Mouse (Mus musculus) kidney, postnatal 0 days (tissue): ENCODE measurements at regions not wholly inside any gene's neighbourhood (a gene's known extent, or its start where the extent isn't known, plus 50 kb on each side); places are given as distances from the start of the nearest gene placed in this dataset.

Experiments used
- ATAC-seq: fragments of 200-750 bp; cut with Nextera tagmentation; replicated peaks from 2 replicates; pipeline ENCODE4 v1.8.0; 2017; ENCODE audit warnings: low read depth, moderate number of reproducible peaks, moderate TSS enrichment, moderate library complexity; ENCODE audit not compliant: low FRiP score
- DNase-seq: peaks from one replicate; pipeline ENCODE4 v3.0.0-alpha.2; 2016; ENCODE audit warnings: low spot score
- H3K27ac ChIP-seq: fragments of 300-500 bp; sonication (generic); 2 replicates; pipeline ENCODE4 v1.5.1; 2014; ENCODE audit warnings: mild to moderate bottlenecking
- H3K27me3 ChIP-seq: fragments of 300-500 bp; sonication (generic); 2 replicates; pipeline ENCODE4 v1.6.1; 2014; ENCODE audit warnings: low read length, mixed read lengths; ENCODE audit not compliant: insufficient read depth
- H3K36me3 ChIP-seq: fragments of 300-500 bp; sonication (generic); 2 replicates; pipeline ENCODE4 v1.6.1; 2014; ENCODE audit warnings: low read length, mixed read lengths; ENCODE audit not compliant: insufficient read depth
- H3K4me1 ChIP-seq: fragments of 300-500 bp; sonication (generic); replicated peaks from 2 replicates; pipeline ENCODE4 v1.6.1; 2014; ENCODE audit warnings: antibody characterized with exemption, low read length, mixed read lengths; ENCODE audit not compliant: insufficient read depth
- H3K4me2 ChIP-seq: fragments of 300-500 bp; sonication (generic); 2 replicates; pipeline ENCODE4 v1.6.1; 2014; ENCODE audit warnings: mild to moderate bottlenecking, low read length, moderate library complexity, mixed read lengths
- H3K4me3 ChIP-seq: fragments of 300-500 bp; sonication (generic); replicated peaks from 2 replicates; pipeline ENCODE4 v1.5.1; 2014; ENCODE audit warnings: low read depth, low read length
- H3K9ac ChIP-seq: fragments of 300-500 bp; sonication (generic); 2 replicates; pipeline ENCODE4 v1.6.1; 2014; ENCODE audit warnings: low read depth, low read length
- H3K9me3 ChIP-seq: fragments of 300-500 bp; sonication (generic); replicated peaks from 2 replicates; pipeline ENCODE4 v1.6.1; 2016; ENCODE audit warnings: low read length, inconsistent platforms, mixed read lengths
- CTCF ChIP-seq: IDR thresholded peaks from 2 replicates; pipeline ENCODE4 v1.5.1; 2016; ENCODE audit warnings: antibody characterized with exemption, low read depth, mild to moderate bottlenecking, moderate library complexity
- WGBS: fragments of 180-500 bp; shearing (Covaris S2); extraction: QIAGEN DNeasy Blood & Tissue Kit; methylation state at CpG from one replicate; pipeline ENCODE4 v1.1.7; 2014; 5-methylcytosine and 5-hydroxymethylcytosine counted together

DNA sequence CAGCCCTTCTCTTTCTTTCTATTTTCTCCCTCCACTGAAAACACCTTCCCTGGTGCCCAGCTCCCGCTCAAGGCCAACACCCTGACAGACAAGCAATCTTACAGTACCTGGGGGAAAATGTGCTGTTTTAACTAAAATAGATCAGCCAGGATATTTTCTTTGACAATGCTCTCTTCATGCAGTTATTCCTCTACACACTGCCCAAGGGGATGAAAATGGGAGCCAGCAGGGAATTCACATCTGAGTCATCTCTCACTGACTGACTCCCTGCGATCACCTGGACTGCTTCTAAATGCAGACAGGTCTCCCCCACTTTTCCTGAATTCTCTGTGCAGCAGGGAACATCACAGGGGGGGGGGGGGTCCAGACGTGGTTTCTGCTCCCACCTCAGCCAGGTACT lies 227.6 kb upstream of the Ptbp2 start:
- H3K4me2 ChIP-seq, result no peak overlapping the region
- WGBS, result 27% methylated on average over 3 of the region's 3 CpGs
- H3K4me1 ChIP-seq, result no peaks in the 10 kb centered on the region
- no peak for TF ChIP-seq CTCF
- H3K27ac ChIP-seq, result no peak overlapping the region
- H3K9ac ChIP-seq, result no peak overlapping the region
- no peaks in the 10 kb centered on the region for H3K27me3 ChIP-seq
- no peaks in the 10 kb centered on the region for H3K36me3 ChIP-seq
- H3K4me3 ChIP-seq, result no peak overlapping the region
- H3K9me3 ChIP-seq, result no peaks in the 10 kb centered on the region
- ATAC-seq (no peak), DNase-seq (no peak)

DNA sequence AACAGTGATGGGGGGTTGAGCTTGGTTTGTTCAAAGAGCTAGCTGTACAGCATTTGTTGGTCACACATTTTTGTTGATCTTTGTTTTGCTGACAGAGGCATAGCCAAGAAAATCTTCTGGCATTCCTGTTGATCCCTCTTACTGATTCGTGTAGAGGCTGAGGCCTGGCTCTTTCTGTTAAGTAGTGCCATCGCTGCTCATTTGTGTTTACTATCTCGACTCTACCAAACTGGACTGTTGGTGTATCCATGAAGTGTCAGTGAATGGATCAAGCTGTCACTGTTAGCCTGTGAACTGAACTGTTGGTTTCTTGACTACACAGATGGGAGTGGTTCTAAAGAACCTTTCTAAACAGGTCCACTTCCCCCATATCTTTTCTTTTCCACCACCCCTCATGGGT lies 223.8 kb upstream of the Ptbp2 start:
- no peaks in the 10 kb centered on the region for H3K27me3 ChIP-seq
- no peak overlapping the region for H3K4me2 ChIP-seq
- H3K9ac ChIP-seq, result no peak overlapping the region
- H3K9me3 ChIP-seq, result no peaks in the 10 kb centered on the region
- ATAC-seq (no peak), DNase-seq (no peak)
- 85% methylated on average over 3 of the region's 3 CpGs for WGBS
- no peaks in the 10 kb centered on the region for H3K4me1 ChIP-seq
- TF ChIP-seq CTCF, result no peak
- no peaks in the 10 kb centered on the region for H3K36me3 ChIP-seq
- no peak overlapping the region for H3K27ac ChIP-seq
- H3K4me3 ChIP-seq, result no peak overlapping the region

DNA sequence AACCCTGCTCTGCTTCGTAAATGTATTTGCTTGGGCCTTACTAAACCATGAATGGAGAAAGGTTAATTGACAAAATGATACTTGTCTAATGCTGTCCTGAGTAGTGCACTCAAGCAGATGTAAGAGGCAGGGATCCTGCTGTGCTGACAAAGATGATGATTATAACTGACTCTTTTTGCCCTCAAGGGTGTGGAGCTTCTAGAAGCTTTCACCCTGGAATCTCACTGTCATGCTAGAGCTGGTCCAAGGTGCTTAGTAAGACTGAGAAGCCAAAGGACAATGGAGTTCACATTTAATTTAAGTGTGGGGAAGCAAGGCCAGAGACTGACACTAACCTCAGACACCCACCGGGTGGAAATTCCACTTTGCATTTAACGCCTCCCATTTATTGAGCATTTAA lies 220.3 kb upstream of the Ptbp2 start:
- Histone ChIP-seq H3K9ac (no peak overlapping the region), H3K4me2 (no peak overlapping the region), H3K4me1 (no peaks in the 10 kb centered on the region), H3K27ac (no peak overlapping the region), H3K9me3 (no peaks in the 10 kb centered on the region), H3K27me3 (no peaks in the 10 kb centered on the region), H3K36me3 (no peaks in the 10 kb centered on the region), H3K4me3 (no peak overlapping the region)
- ATAC-seq (no peak), DNase-seq (no peak)
- TF ChIP-seq CTCF, result no peak
- 88% methylated on average over 3 of the region's 3 CpGs for WGBS

DNA sequence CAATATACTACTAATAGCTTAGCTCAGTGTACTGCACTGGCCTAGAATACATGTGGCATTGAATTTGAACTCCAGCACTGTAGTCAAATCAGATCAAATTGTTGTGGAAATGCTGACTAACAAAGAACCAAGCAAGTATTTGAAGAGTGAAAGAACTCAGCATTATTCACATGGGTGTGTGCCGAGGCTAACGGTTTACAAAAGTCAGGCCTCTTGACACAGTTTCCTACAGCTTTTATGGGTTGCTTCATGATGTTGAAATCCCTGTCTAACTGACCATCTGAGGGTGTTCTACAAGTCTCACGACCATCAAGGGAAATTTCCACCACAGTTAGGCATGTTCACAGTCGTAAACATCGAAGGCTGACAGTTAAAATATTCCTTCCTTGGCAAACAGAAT lies 216.0 kb upstream of the Ptbp2 start:
- Histone ChIP-seq H3K9me3 (no peaks in the 10 kb centered on the region), H3K4me1 (no peaks in the 10 kb centered on the region), H3K36me3 (no peaks in the 10 kb centered on the region), H3K27ac (no peak overlapping the region), H3K9ac (no peak overlapping the region), H3K4me2 (no peak overlapping the region), H3K27me3 (no peaks in the 10 kb centered on the region), H3K4me3 (no peak overlapping the region)
- no peak for ATAC-seq
- 71% methylated on average over 5 of the region's 5 CpGs for WGBS
- TF ChIP-seq CTCF, result no peak
- DNase-seq, result no peak

DNA sequence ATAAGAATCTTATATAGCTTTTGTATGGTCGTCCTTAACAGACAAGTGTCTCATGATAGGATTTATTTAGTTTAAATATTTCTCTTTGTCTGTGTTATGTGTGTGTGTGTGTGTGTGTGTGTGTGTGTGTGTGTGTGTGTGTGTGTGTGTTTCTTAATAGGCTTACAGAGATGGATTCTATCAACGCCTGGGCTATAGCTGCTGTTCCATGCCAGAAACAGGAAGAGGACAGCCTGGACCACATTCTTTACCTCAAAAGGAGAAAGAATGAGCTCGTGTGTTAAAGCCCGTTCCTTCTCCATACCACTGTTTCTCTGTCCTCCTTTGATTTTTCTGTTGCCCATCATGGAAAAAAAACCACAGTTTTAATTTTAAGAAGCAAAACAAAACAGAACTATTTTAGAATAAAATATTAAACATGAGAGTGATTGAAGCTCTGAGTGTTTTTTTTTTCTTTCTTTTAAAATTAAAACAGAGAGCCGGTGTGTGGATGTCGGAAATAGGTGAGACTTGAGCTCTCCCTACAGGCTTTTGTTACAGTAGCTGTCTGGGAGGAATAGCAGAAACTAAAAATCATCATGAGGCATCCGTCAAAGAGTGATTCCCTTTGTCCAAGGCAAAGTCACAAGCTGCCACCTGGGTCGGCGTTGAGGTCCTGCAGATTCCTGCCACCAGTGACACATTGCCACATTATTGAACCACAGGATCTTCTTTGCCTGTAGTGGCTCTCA lies 212.2 kb upstream of the Ptbp2 start:
- H3K27ac ChIP-seq, result no peak overlapping the region
- 50% methylated on average over 9 of the region's 9 CpGs for WGBS
- peak; percentile 13; the same call in 1 of the 2 replicates for TF ChIP-seq CTCF
- no peak overlapping the region for H3K4me3 ChIP-seq
- ATAC-seq, result no peak
- no peak overlapping the region for H3K9ac ChIP-seq
- H3K4me1 ChIP-seq, result no peaks in the 10 kb centered on the region
- H3K9me3 ChIP-seq, result no peaks in the 10 kb centered on the region
- H3K4me2 ChIP-seq, result no peak overlapping the region
- H3K36me3 ChIP-seq, result no peaks in the 10 kb centered on the region
- no peak for DNase-seq
- no peaks in the 10 kb centered on the region for H3K27me3 ChIP-seq

DNA sequence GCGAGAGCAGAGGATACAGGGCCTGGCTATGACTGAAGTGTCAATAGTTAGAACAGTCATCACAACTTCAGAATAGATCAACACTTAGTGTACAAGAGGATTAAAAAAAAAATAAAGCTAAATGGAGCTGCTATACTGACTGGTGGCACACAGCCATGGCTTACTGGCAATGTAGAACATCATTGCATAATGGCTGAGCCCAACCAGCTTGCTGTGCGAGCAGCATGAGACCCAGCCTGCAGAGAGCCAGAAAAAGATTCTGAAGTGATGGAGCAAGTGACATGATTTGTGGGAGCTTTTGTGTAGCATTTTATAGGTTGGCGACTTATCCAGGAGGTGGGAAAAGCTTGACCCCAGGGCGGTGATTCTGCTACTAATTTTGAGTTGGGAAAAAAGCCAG lies 211.5 kb upstream of the Ptbp2 start:
- TF ChIP-seq CTCF, result no peak
- WGBS, result 28% methylated on average over 4 of the region's 4 CpGs
- no peaks in the 10 kb centered on the region for H3K4me1 ChIP-seq
- no peak overlapping the region for H3K9ac ChIP-seq
- no peaks in the 10 kb centered on the region for H3K9me3 ChIP-seq
- H3K27ac ChIP-seq, result no peak overlapping the region
- H3K27me3 ChIP-seq, result no peaks in the 10 kb centered on the region
- DNase-seq (peak; percentile 46), ATAC-seq (no peak)
- no peaks in the 10 kb centered on the region for H3K36me3 ChIP-seq
- no peak overlapping the region for H3K4me3 ChIP-seq
- no peak overlapping the region for H3K4me2 ChIP-seq
